Mouse (Mus musculus): ENCODE results near the gene Rasal2.

GRCm38 (mm10) chr1:157425741-157426427 lies 13.5 kb upstream of the Rasal2 start:
- no peak for TF ChIP-seq CTCF (IDR thresholded peaks at IDR 0.05)
- TF ChIP-seq EP300 (IDR thresholded peaks at IDR 0.05) = no peak
